Mouse (Mus musculus) small intestine, adult 2 months (tissue): ENCODE results near the gene Nudt17. TPM values are rescaled to one million over a fixed set of nuclear protein-coding genes. Genes with fewer than 3 reads are reported as not detected.

Experiments
- H3K27ac ChIP-seq: fragments of 200-500 bp; 2 replicates; pipeline ENCODE4 v1.5.1; 2012; ENCODE audit warnings: low read depth, low read length, control low read depth, inconsistent platforms; ENCODE audit not compliant: insufficient read depth
- H3K27me3 ChIP-seq: fragments of 200-500 bp; 2 replicates; pipeline ENCODE4 v1.6.1; 2012; ENCODE audit warnings: mild to moderate bottlenecking, moderate library complexity, low read length, inconsistent platforms; ENCODE audit not compliant: control insufficient read depth, insufficient read depth
- H3K36me3 ChIP-seq: fragments of 200-500 bp; 2 replicates; pipeline ENCODE4 v1.6.1; 2012; ENCODE audit warnings: mild to moderate bottlenecking, low read length, control low read depth, inconsistent platforms; ENCODE audit not compliant: control insufficient read depth, insufficient read depth
- H3K4me1 ChIP-seq: fragments of 200-500 bp; 2 replicates; pipeline ENCODE4 v1.6.1; 2012; ENCODE audit warnings: low read length, inconsistent platforms, mixed read lengths; ENCODE audit not compliant: control insufficient read depth, insufficient read depth, insufficient read length
- H3K4me3 ChIP-seq: fragments of 200-500 bp; 2 replicates; pipeline ENCODE4 v1.5.1; 2012; ENCODE audit warnings: low read depth, mild to moderate bottlenecking, control low read depth, inconsistent platforms, low read length, moderate library complexity
- CTCF ChIP-seq: fragments of 200-500 bp; IDR thresholded peaks from 2 replicates; pipeline ENCODE4 v1.5.1; 2012; ENCODE audit warnings: low read depth, mild to moderate bottlenecking, control low read depth, inconsistent platforms, low read length, moderate library complexity, mixed read lengths; ENCODE audit not compliant: insufficient replicate concordance, insufficient read length; ENCODE audit errors: extremely low read depth
- POLR2A ChIP-seq: fragments of 200-500 bp; IDR thresholded peaks from 2 replicates; pipeline ENCODE4 v1.6.1; 2012; ENCODE audit warnings: low read depth, mild to moderate bottlenecking, control low read depth, inconsistent platforms, low read length, moderate library complexity
- WGBS: fragments of 180-500 bp; shearing (Covaris S2); methylation state at CpG from one replicate; pipeline ENCODE4 v1.1.7; 2018; 5-methylcytosine and 5-hydroxymethylcytosine counted together
- polyA plus RNA-seq: library from polyadenylated mRNA; depleted of rRNA; stranded (reverse); fragments of >200 nt; gene quantifications from 2 replicates; pipeline ENCODE4 v1.2.3, GENCODE M21; 2012

Gene Nudt17
- polyA plus RNA-seq, 1 experiment = 0.70 TPM

GRCm38 (mm10) chr3:96683496-96683895, 24.9 kb downstream of the Nudt17 start:
- TF ChIP-seq CTCF (no peak), POLR2A (no peak)
- H3K4me1 ChIP-seq = peaks cover 5% of the 10 kb centered on the region
- WGBS = 86% methylated on average over 3 of the region's 3 CpGs
- peaks cover 11% of the 10 kb centered on the region; the same call in 1 of the 2 replicates for H3K27me3 ChIP-seq
- H3K4me3 ChIP-seq = no peak overlapping the region
- no peaks in the 10 kb centered on the region for H3K36me3 ChIP-seq
- no peak overlapping the region for H3K27ac ChIP-seq

GRCm38 (mm10) chr3:96680269-96680956, 27.9 kb downstream of the Nudt17 start:
- H3K27me3 ChIP-seq = peaks cover 9% of the 10 kb centered on the region; the same call in 1 of the 2 replicates
- no peak overlapping the region for H3K4me3 ChIP-seq
- H3K36me3 ChIP-seq = no peaks in the 10 kb centered on the region
- H3K4me1 ChIP-seq = peaks cover 8% of the 10 kb centered on the region
- TF ChIP-seq CTCF (no peak), POLR2A (no peak)
- no peak overlapping the region for H3K27ac ChIP-seq
- 62% methylated on average over 12 of the region's 12 CpGs for WGBS

DNA sequence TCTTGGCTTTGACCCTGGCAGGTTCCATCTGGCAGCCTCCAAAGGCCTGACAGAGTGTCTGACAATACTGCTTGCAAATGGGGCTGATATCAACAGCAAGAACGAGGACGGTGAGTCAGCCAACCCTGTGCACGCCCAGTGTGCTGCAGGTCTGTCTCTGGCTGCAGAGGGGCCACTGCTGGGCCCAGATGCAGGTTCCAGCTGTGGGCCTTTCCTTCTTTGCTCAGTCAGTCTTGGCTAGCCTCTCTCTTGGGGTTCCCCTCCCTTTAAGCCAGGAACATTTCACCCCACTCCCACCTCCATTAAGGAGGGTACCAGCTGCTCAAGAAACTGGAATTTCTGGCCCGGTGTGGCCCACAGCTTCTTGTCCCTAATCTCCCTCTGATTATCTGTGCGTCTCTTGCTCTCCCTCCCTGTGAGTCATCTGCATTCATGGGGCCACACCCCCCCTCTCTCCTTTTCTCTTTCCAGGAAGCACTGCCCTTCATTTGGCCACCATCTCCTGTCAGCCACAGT, 29.1 kb downstream of the Nudt17 start:
- TF ChIP-seq POLR2A (no peak), CTCF (no peak)
- H3K27me3 ChIP-seq = 0 out of 2 replicates have a peak, but pooled peaks cover 1% of the 10 kb centered on the region
- WGBS = 12% methylated on average over 5 of the region's 5 CpGs
- H3K4me3 ChIP-seq = no peak overlapping the region
- H3K27ac ChIP-seq = no peak overlapping the region
- H3K4me1 ChIP-seq = peaks cover 7% of the 10 kb centered on the region
- H3K36me3 ChIP-seq = no peaks in the 10 kb centered on the region

DNA sequence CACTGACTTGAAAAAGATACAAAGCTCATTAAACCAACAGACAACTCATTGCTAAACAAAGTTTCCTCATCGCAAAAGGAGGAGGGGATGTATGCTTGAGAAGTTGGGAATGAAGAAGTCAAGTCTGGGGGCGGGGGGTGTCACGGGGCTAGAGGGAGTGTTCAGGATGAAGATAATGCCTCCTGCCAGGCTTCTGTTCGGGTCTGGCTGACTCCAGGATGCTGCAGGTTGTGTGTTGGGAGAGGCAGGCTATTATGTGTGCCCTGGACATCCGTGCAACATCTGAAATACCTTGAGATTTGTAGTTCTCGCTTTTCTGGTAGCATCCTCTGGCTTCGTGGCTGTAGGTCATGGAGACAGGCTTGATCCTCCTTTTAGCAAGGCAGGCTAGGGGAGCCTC, 29.9 kb downstream of the Nudt17 start:
- Histone ChIP-seq H3K27ac (no peak overlapping the region), H3K27me3 (no peaks in the 10 kb centered on the region), H3K36me3 (no peaks in the 10 kb centered on the region), H3K4me3 (no peak overlapping the region), H3K4me1 (peaks cover 7% of the 10 kb centered on the region)
- WGBS = 78% methylated on average over 7 of the region's 7 CpGs
- no peak for TF ChIP-seq CTCF
- no peak for TF ChIP-seq POLR2A

GRCm38 (mm10) chr3:96675690-96676089, 32.7 kb downstream of the Nudt17 start:
- TF ChIP-seq POLR2A = no peak
- TF ChIP-seq CTCF = no peak
- WGBS = 40% methylated on average over 3 of the region's 3 CpGs
- Histone ChIP-seq H3K27ac (no peak overlapping the region), H3K36me3 (no peaks in the 10 kb centered on the region), H3K4me1 (peaks cover 7% of the 10 kb centered on the region), H3K27me3 (no peaks in the 10 kb centered on the region), H3K4me3 (no peak overlapping the region)

- no peak for TF ChIP-seq CTCF
- no peak for TF ChIP-seq POLR2A
- Histone ChIP-seq H3K4me3 (no peak overlapping the region), H3K4me1 (peaks cover 10% of the 10 kb centered on the region), H3K27ac (no peak overlapping the region), H3K27me3 (no peaks in the 10 kb centered on the region), H3K36me3 (no peaks in the 10 kb centered on the region)
- WGBS = 24% methylated on average over 3 of the region's 3 CpGs
Measured at GRCm38 (mm10) chr3:96675171-96675570, 33.2 kb downstream of the Nudt17 start.

- Histone ChIP-seq H3K36me3 (no peaks in the 10 kb centered on the region), H3K27ac (no peak overlapping the region), H3K4me1 (peaks cover 10% of the 10 kb centered on the region), H3K4me3 (no peak overlapping the region), H3K27me3 (no peaks in the 10 kb centered on the region)
- TF ChIP-seq CTCF (no peak), POLR2A (no peak)
- 78% methylated on average over 8 of the region's 8 CpGs for WGBS
Measured at GRCm38 (mm10) chr3:96674442-96674841, 33.9 kb downstream of the Nudt17 start.

GRCm38 (mm10) chr3:96673514-96673913, 34.8 kb downstream of the Nudt17 start:
- Histone ChIP-seq H3K27ac (no peak overlapping the region), H3K27me3 (no peaks in the 10 kb centered on the region), H3K4me3 (no peak overlapping the region), H3K36me3 (no peaks in the 10 kb centered on the region), H3K4me1 (peaks cover 8% of the 10 kb centered on the region)
- TF ChIP-seq CTCF = no peak
- TF ChIP-seq POLR2A = no peak
- 84% methylated on average over 4 of the region's 4 CpGs for WGBS
